8 mouse cellular contexts compared by ENCODE assay signal in the genomic region with DNA sequence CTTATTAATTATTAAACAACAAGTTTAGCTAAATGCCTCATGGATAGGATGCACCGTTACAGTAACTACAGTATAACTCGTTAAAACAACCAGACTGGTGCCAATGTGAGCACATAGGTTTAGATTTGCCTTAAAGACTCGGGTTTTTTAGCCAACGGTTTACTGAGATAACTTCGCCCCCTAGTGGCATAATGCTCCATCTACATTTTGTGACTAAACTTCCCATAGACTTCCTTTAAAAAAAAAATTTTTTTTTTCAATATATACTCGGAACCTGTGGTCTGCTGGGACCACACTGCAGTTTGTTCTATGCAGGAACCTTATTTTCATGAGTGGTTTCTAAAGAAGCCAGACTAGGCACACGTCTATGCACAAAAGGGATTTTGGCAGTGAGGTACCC. TPM values are rescaled to one million over a fixed set of nuclear protein-coding genes. Genes with fewer than 3 reads are reported as not detected.
DNase-seq lines count a peak whose midpoint lies in the region; ATAC-seq and TF ChIP-seq lines count a peak whose summit lies in the region.

No protein-coding gene starts in this region.

- no peak for ATAC-seq in kidney, embryonic 14.5 days (ENCODE audit: low FRiP score, low TSS enrichment)
- ATAC-seq in liver, postnatal 0 days: no peak

- no peaks in the 10 kb centered on the region for H3K9me3 ChIP-seq in heart, embryonic 10.5 days
- H3K9me3 ChIP-seq in kidney, embryonic 14.5 days (ENCODE audit: control insufficient read depth, low read length): no peaks in the 10 kb centered on the region
- no peaks in the 10 kb centered on the region for H3K9me3 ChIP-seq in liver, postnatal 0 days (ENCODE audit: low read length)

- H3K27me3 ChIP-seq in heart, embryonic 10.5 days (ENCODE audit: insufficient read depth, poor library complexity, severe bottlenecking): no peaks in the 10 kb centered on the region
- no peaks in the 10 kb centered on the region for H3K27me3 ChIP-seq in kidney, embryonic 14.5 days (ENCODE audit: control insufficient read depth, insufficient read depth, low read length)
- H3K27me3 ChIP-seq in liver, postnatal 0 days (ENCODE audit: insufficient read depth, low read length): no peaks in the 10 kb centered on the region

- TF ChIP-seq CTCF in liver, postnatal 0 days (IDR thresholded peaks at IDR 0.05; ENCODE audit: low read depth): peak; percentile 71

- DNase-seq in thymus, postnatal 0 days (ENCODE audit: low spot score): peak; percentile 56
- DNase-seq in thymus, adult 18-20 months: no peak
- DNase-seq in cerebellum, postnatal 14 days: peak; percentile 78 to 79
- no peak for DNase-seq in heart, embryonic 10.5 days (ENCODE audit: low spot score)
- no peak for DNase-seq in liver, postnatal 0 days
- peak; percentile 93 for DNase-seq in retina, embryonic 14.5 days (ENCODE audit: low spot score)
- DNase-seq in gastrocnemius, postnatal 25 days: no peak

- H3K4me3 ChIP-seq in heart, embryonic 10.5 days: peak overlapping the region; percentile 36
- H3K4me3 ChIP-seq in kidney, embryonic 14.5 days (ENCODE audit: low read length): no peak overlapping the region
- no peak overlapping the region for H3K4me3 ChIP-seq in liver, postnatal 0 days (ENCODE audit: low read depth, low read length)

- no peak overlapping the region for H3K9ac ChIP-seq in kidney, embryonic 14.5 days (ENCODE audit: low read depth, low read length)
- no peak overlapping the region for H3K9ac ChIP-seq in liver, postnatal 0 days (replicated peaks)

- H3K4me2 ChIP-seq in kidney, embryonic 14.5 days (replicated peaks; ENCODE audit: low read depth, low read length): peak overlapping the region; percentile 26; the same call in 1 of the 2 replicates
- peak overlapping the region; percentile 42; the same call in 1 of the 2 replicates for H3K4me2 ChIP-seq in liver, postnatal 0 days (ENCODE audit: low read depth, low read length)

- no peaks in the 10 kb centered on the region for H3K36me3 ChIP-seq in heart, embryonic 10.5 days
- no peaks in the 10 kb centered on the region for H3K36me3 ChIP-seq in kidney, embryonic 14.5 days (ENCODE audit: control insufficient read depth, insufficient read depth, low read length)
- no peaks in the 10 kb centered on the region for H3K36me3 ChIP-seq in liver, postnatal 0 days (replicated peaks; ENCODE audit: insufficient read depth, low read length)

- H3K4me1 ChIP-seq in heart, embryonic 10.5 days: no peaks in the 10 kb centered on the region
- no peaks in the 10 kb centered on the region for H3K4me1 ChIP-seq in kidney, embryonic 14.5 days (ENCODE audit: control insufficient read depth, insufficient read depth, low read length)
- H3K4me1 ChIP-seq in liver, postnatal 0 days (ENCODE audit: insufficient read depth): no peaks in the 10 kb centered on the region

- no peak for TF ChIP-seq EP300 in liver, postnatal 0 days (IDR thresholded peaks at IDR 0.05; ENCODE audit: low read depth)

- 7% methylated on average over 7 of the region's 7 CpGs for WGBS in heart, embryonic 10.5 days
- 7% methylated on average over 7 of the region's 7 CpGs for whole genome bisulfite sequencing in kidney, embryonic 14.5 days
- WGBS in liver, postnatal 0 days (ENCODE audit: insufficient replicate concordance): 5% methylated on average over 7 of the region's 7 CpGs

- no peak overlapping the region for H3K27ac ChIP-seq in heart, embryonic 10.5 days
- no peak overlapping the region for H3K27ac ChIP-seq in kidney, embryonic 14.5 days (ENCODE audit: low read depth, low read length)
- H3K27ac ChIP-seq in liver, postnatal 0 days (ENCODE audit: low read depth): no peak overlapping the region

RNA-seq across cellular contexts. Expression of a gene that starts 16.2 kb away (rescaled TPM):
- 0.13 and 0.22 TPM in 2 replicates for polyA plus RNA-seq in thymus, postnatal 0 days (2015; fragmentation: Nextera tagmentation; extraction: Ambion mirVana)
- polyA plus RNA-seq in heart, embryonic 10.5 days (2016; fragmentation: Nextera tagmentation; extraction: Ambion mirVana): 0.07 and 0.11 TPM in 2 replicates
- 1.1 and 1.9 TPM in 2 replicates for polyA plus RNA-seq in kidney, embryonic 14.5 days (2014; fragmentation: Nextera tagmentation; extraction: Ambion mirVana)
- not detected in 2 replicates for polyA plus RNA-seq in liver, postnatal 0 days (2015; fragmentation: Nextera tagmentation; extraction: Ambion mirVana)
- not detected for total RNA-seq in gastrocnemius, postnatal 25 days (2021)

RNA-seq across cellular contexts. Expression of a gene that starts 18.3 kb away (rescaled TPM):
- 26.8 and 28.3 TPM in 2 replicates for polyA plus RNA-seq in thymus, postnatal 0 days (2015; fragmentation: Nextera tagmentation; extraction: Ambion mirVana)
- polyA plus RNA-seq in heart, embryonic 10.5 days (2016; fragmentation: Nextera tagmentation; extraction: Ambion mirVana): 41.5 and 50.9 TPM in 2 replicates
- polyA plus RNA-seq in kidney, embryonic 14.5 days (2014; fragmentation: Nextera tagmentation; extraction: Ambion mirVana): 19.5 and 44.0 TPM in 2 replicates
- 12.3 and 15.2 TPM in 2 replicates for polyA plus RNA-seq in liver, postnatal 0 days (2015; fragmentation: Nextera tagmentation; extraction: Ambion mirVana)
- 10 to 100 TPM; 76.6 to 82.4 TPM for total RNA-seq in gastrocnemius, postnatal 25 days (2021)

Comparison
In these comparisons a context has a peak if more than half of its experiments do, and no peak if none do; other contexts are left out.
1. DNase-seq: peak in thymus, postnatal 0 days (single experiment), cerebellum, postnatal 14 days (2 of 2) and retina, embryonic 14.5 days (single experiment); none in thymus, adult 18-20 months (0 of 2), heart, embryonic 10.5 days (single experiment), liver, postnatal 0 days (single experiment) and gastrocnemius, postnatal 25 days (single experiment).